Mouse (Mus musculus): ENCODE results near the gene Nt5dc2.

Nt5dc2 gene

GRCm38 (mm10) chr14:31134015-31135000 is 3.5 kb downstream of the Nt5dc2 start:
- peak; percentile 70 to 74 for DNase-seq

GRCm38 (mm10) chr14:31135495-31136410 is 4.9 kb downstream of the Nt5dc2 start:
- DNase-seq: no peak

DNA sequence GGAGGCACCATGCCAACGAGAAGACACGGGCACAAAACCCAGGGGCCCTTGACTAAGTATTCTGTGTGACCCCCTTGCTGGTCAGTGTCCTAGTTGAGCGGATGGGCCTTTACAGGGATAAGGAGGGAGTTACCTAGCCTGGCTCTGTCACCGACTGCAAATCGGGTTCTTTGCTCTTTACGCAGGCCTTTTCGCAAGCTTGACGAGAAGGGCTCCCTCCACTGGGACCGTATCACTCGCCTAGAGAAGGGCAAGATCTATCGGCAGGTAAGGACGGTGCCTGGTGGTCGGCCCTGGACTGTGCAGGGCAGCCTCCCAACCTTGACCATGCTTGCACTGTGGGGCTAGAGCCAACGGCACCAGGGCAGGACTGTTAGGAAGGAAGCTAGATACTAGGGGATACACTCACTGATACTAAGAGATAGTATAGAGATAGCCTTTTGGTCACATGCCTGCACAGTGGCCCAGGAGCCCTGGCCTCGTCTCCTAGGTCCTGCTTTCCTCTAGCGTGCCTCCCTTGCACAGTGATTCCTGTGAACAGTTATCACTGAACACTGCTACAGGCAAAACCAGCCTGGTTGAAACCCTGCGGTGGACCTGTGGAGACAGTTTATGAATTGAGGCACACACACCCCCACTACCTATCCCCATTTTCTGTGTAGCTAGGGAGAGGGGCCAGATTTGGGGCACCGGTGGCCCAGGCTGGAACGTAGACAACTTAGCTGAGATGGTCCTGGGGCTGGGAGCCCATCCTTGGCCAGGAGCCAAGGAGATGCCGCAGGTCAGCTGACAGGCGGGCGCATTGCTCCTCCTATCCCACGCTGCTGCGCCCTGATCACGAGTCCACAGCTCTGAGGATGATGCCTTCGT is 5.8 kb downstream of the Nt5dc2 start:
- peak in 1 of 2 experiments; percentile 46 for DNase-seq

DNA sequence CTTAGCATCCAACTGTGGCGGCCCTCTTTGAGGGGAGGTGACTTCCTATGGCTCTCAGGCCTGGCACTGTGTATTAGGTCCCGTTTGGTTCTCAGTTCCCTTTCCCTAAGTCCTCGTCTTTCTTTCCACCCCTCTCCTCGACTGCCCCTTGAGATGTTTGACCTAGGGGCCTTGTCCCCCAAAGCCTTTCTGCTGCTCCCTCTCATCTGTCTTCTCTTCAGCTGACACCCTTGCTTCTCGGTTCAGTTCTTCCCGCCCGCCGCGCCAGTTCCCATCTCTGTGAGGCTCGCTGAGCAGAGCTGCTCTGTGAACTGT is 6.4 kb downstream of the Nt5dc2 start:
- DNase-seq: no peak

DNA sequence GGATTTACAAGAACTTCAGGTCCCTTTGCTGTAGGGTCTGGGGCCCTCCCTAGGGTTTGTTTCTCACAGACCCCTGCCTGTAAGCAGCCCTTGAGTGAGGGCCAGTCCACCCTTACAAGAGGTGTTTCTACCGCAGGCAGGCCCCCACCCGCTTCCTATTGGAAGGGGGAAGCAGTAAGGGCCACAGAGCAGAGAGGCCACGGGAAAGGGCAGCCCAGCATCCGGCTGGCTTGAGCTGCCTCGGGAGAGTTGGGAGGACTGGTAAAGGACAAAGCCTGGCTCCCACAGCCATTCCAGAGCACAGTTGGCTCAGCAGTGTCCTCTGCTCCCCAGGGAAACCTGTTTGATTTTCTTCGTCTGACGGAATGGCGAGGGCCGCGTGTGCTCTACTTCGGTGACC is 6.9 kb downstream of the Nt5dc2 start:
- DNase-seq: no peak

DNA sequence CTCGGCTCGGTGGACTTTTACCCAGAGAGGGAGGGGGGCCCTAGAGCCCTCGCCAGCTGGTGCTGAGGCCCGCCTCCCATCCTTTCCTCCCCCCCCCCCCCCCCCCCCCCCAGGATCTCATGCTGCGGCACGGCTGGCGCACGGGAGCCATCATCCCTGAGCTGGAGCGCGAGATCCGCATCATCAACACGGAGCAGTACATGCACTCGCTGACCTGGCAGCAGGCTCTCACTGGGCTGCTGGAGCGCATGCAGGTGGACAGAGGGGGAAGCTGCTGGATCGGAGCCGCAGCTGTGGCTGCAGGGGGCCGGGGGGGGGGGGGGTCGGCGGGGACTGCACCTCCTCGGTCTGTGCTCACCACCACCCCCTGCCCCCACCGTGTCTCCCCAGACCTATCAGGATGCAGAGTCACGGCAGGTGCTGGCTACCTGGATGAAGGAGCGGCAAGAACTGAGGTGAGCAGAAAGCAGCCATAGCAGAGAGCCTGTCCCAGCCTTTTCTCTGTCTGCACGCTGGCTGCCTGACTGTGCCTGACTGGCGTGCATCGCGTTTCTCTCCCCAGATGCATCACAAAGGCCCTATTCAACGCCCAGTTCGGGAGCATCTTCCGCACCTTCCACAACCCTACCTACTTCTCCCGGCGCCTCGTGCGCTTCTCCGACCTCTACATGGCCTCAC is 7.5 kb downstream of the Nt5dc2 start:
- DNase-seq: no peak

- no peak for DNase-seq
Observed at GRCm38 (mm10) chr14:31138897-31139429, 8.1 kb downstream of the Nt5dc2 start.

DNA sequence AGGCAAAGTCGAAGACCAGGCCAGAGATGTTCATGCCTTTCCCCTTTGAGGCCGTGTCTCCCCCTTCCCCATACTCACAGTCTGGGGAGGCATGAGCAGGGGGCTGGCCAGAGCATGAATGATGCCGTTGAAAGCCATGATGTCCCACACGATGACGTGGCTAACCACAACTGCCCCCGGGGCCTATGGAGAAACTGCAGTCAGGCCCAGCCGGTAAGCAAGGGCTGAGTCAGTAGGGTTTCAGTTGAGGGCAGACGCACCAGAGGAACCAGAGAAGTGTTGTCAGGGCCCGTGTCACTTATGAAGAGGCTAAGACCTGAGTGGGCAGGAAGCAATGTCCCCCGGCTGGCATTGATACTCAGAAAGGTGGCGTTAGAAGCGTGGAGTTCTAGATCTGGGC is 8.8 kb downstream of the Nt5dc2 start:
- DNase-seq: no peak

DNA sequence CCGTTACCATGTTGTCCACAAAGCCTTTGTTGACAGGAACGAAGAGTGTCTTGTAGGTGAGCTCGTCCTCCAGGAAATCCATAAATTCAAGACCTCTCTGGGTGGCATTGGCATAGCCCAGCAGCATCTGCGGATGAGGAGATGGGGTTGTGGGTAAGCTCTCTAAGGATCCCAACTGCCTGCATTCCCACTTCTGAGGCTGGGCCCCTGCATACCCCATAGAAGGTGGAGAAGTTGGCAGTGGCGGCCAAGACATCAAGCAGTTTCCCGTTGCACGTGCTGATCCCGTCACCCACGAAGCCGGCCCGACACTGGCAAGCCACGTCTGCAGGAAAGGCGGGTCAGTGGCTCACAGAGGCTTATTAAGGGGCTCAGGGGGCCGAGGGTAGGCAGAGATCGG is 9.3 kb downstream of the Nt5dc2 start:
- no peak for DNase-seq

GRCm38 (mm10) chr14:31141011-31141410 is 10.2 kb downstream of the Nt5dc2 start:
- peak in 1 of 2 experiments; percentile 4 for DNase-seq

DNA sequence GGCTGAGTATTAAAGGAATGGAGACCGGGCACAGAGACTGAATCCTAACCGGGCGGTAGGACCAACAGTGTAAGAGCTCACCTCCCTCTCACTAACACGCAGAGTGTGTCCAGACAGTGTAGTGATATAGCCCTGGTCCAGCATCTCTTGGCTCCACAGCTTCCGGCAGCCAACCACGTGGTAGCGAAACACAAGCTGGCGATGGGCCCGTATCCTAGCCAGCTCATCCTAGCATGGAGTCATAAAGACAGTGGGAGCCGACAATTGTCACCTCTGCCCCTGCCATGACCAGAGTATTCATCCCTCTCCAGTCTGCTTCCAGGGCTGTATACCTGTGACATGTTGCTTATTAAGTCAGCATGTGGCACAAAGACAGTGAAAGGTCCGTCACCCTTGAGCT is 14.8 kb downstream of the Nt5dc2 start:
- no peak for DNase-seq

DNA sequence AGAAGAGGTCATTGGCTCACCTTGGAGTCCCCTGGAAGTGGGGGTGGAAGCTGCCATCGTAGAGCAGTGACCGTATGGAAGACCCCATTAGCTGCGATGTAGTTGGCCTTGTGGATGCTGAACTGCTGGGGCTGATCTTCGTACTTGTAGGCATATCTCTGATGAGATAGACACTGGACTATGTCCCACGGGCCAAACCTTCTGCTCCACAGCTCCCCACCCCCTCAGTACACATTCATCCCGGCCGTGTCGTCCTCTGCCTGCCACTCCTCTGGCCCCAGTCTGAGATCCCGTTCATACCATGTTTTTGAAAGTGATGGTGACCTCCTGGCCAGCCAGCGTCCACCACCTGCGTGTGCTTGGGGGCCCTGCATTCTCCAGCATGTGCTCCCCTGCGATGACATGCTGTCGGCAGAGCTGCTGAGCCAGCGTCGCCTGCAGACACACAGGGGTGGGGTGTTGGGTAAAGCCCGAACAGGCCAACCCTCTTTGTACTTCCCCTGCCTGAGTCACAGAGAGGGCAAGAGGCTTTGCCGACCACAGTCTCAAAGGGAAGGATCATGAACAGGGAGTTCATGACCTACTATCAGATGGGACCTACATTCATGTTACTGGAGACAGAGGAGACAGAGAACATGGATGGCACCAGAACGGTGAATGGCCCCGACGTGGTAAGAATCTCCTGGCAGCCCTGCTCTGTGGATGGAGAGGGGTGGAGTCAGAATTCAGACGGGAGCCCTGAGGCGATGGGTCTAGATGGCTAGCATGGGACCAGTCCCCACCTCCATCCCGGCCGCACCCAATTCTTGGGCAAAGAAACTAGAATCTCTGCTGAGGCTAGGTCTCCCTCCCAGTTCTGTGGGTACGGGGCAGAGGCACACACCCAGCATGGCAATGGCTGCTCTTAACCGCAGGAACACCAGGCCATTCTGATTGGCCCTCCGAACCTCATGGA is 29.6 kb downstream of the Nt5dc2 start:
- DNase-seq: no peak

- no peak for DNase-seq
Observed at GRCm38 (mm10) chr14:31161191-31161590, 30.3 kb downstream of the Nt5dc2 start.

DNA sequence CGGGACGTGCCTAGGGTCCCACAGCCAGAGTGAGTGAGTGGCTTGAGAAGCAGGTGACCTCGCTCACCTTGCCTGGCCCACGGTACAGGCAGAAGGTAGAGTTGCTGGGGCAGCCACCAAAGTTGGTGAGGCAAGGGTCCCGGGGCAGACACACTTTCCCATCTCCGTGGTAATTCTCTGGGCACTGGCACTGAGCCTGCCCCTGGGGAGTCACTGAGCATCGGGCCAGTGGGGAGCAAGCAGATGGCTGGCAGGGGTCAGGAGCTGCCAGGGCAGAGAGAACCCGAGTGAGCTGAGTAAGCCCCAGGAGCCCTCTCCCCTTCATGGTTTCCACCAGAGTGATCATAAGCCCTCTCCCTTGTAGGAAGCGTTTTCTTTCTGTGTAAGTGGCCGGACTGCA is 30.8 kb downstream of the Nt5dc2 start:
- peak; percentile 47 to 60 for DNase-seq

DNA sequence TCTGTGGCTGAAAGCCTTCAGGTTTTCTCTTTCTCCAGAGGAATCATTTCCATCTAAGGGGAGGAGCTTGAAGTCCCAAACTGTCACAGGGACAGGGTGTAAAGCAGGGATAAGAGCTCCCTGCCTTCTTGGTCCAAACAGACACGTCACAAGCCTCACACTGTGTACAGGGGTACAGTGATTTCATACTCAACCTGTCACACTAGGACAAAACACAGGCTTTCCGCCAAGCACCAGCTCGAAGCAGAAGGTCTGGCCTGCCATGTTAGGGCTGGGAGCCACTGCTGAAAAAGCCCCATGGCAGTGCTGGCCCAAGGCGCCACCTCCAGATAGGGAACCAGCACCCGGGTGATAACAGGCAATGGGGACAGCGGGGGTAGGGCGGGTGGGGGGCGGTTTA is 33.2 kb downstream of the Nt5dc2 start:
- DNase-seq: peak; percentile 81 to 82

DNA sequence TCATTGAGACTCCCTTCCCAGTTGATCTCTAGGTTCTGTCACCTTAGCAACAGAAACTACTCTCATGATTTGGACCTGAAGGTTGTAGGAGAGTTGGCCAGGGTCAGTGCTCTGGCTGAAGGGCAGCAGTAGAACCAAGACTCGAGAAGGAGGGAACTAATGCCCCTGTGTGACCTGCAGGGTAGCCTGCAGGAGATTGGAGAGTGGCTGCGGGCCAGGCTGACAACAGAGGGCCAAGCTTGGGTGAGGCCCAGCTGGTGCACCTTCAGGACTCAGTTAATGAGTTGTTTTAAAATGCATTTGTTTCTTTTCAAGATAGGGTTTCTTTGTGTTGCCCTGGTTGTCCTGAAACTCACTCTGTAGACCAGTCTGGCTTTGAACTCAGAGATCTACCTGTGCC is 34.2 kb downstream of the Nt5dc2 start:
- DNase-seq: peak; percentile 49 to 51

GRCm38 (mm10) chr14:31165458-31165857 is 34.6 kb downstream of the Nt5dc2 start:
- DNase-seq: no peak

DNA sequence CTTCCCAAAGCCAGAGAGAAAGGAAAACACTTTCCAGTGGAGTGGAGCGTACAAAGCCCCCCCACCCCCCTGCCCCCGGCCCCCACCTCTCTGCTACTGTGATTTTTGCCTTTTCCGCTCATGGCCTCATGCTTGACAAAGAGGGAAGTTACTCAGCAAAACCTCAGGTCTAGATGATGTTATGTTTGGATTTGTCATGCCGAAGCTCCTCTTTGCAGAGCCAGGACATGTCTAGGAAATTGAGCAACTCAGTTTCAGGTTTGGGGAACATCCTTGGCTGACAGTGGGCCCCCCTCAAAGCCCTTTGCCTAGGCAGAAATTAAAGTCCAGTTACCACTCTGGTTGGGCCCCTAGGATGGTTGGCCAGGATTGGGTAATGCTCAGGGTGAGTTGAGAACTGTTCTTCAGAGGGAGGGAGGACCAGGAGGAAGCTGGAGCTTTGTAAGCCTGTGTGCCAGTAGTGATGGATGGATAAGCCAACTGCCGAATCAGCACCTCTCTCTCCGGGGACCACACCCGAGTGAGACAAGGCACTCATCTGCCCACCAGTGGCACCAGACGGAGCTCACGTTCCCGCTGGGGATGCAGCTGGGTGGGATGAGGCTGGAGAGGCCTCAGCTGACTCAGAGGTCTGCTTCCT is 35.3 kb downstream of the Nt5dc2 start:
- DNase-seq: peak in 1 of 2 experiments; percentile 42

- peak; percentile 53 to 57 for DNase-seq
Observed at GRCm38 (mm10) chr14:31166827-31167226, 36.0 kb downstream of the Nt5dc2 start.

- no peak for DNase-seq
Observed at GRCm38 (mm10) chr14:31168425-31168824, 37.6 kb downstream of the Nt5dc2 start, which contains the start of gene Stab1. Gene Stab1, minus strand, starts transcription at chr14:31168641.

Measured in cerebellum, postnatal 14 days (tissue).